Mouse (Mus musculus) heart, adult 8-10 months (tissue): ENCODE data around the gene 6430548M08Rik. TPM values are rescaled to one million over a fixed set of nuclear protein-coding genes. Genes with fewer than 3 reads are reported as not detected.

Experiments used
- DNase-seq: peaks from one replicate; pipeline ENCODE4 v3.0.0; 2022; ENCODE audit warnings: low spot score
- total RNA-seq, 4 experiments: library from RNA; stranded (reverse); gene quantifications; 2 replicates each; pipeline ENCODE4 v1.2.4; 2022

Gene 6430548M08Rik
- total RNA-seq, 4 experiments from 2014 or later: 17.5 to 27.7 (median 22.0) TPM

GRCm38 (mm10) chr8:120180445-120180970 is 66.6 kb downstream of the 6430548M08Rik start:
- DNase-seq: no peak

- DNase-seq: no peak
Measured at GRCm38 (mm10) chr8:120181274-120181673, 67.3 kb downstream of the 6430548M08Rik start.

GRCm38 (mm10) chr8:120181861-120182414 is 68.0 kb downstream of the 6430548M08Rik start:
- DNase-seq: no peak

- no peak for DNase-seq
Measured at GRCm38 (mm10) chr8:120184366-120184765, 70.4 kb downstream of the 6430548M08Rik start.

- DNase-seq: no peak
Measured at GRCm38 (mm10) chr8:120184850-120185792, 71.2 kb downstream of the 6430548M08Rik start.

- peak; percentile 83 for DNase-seq
Measured at GRCm38 (mm10) chr8:120186454-120186853, 72.5 kb downstream of the 6430548M08Rik start.

- peak; percentile 87 for DNase-seq
Measured at GRCm38 (mm10) chr8:120188510-120188909, 74.6 kb downstream of the 6430548M08Rik start.

- DNase-seq: no peak
Measured at GRCm38 (mm10) chr8:120189440-120189839, 75.5 kb downstream of the 6430548M08Rik start.

GRCm38 (mm10) chr8:120190107-120190809 is 76.3 kb downstream of the 6430548M08Rik start:
- no peak for DNase-seq

GRCm38 (mm10) chr8:120190810-120191413 is 77.0 kb downstream of the 6430548M08Rik start:
- peak; percentile 94 for DNase-seq

- DNase-seq: no peak
Measured at GRCm38 (mm10) chr8:120191633-120192032, 77.7 kb downstream of the 6430548M08Rik start.

GRCm38 (mm10) chr8:120192118-120192517 is 78.2 kb downstream of the 6430548M08Rik start:
- DNase-seq: no peak

- no peak for DNase-seq
Measured at GRCm38 (mm10) chr8:120201351-120201750, 87.4 kb downstream of the 6430548M08Rik start.

- no peak for DNase-seq
Measured at GRCm38 (mm10) chr8:120202546-120202945, 88.6 kb downstream of the 6430548M08Rik start.

- DNase-seq: peak; percentile 72
Measured at GRCm38 (mm10) chr8:120204736-120205360, 90.9 kb downstream of the 6430548M08Rik start.

GRCm38 (mm10) chr8:120205916-120206315 is 92.0 kb downstream of the 6430548M08Rik start:
- DNase-seq: no peak

GRCm38 (mm10) chr8:120207364-120207763 is 93.4 kb downstream of the 6430548M08Rik start:
- DNase-seq: no peak

GRCm38 (mm10) chr8:120208113-120208512 is 94.2 kb downstream of the 6430548M08Rik start:
- no peak for DNase-seq

- no peak for DNase-seq
Measured at GRCm38 (mm10) chr8:120211345-120211744, 97.4 kb downstream of the 6430548M08Rik start.

GRCm38 (mm10) chr8:120212596-120212995 is 98.6 kb downstream of the 6430548M08Rik start:
- no peak for DNase-seq

- DNase-seq: no peak
Measured at GRCm38 (mm10) chr8:120213229-120213628, 99.3 kb downstream of the 6430548M08Rik start.
